Mouse (Mus musculus) testis, postnatal 10 days (tissue): ENCODE measurements around the gene Ptprt.

ENCODE experiments used
- DNase-seq: peaks from one replicate; pipeline ENCODE4 v3.0.0; 2021; ENCODE audit warnings: low spot score

Gene Ptprt

DNA sequence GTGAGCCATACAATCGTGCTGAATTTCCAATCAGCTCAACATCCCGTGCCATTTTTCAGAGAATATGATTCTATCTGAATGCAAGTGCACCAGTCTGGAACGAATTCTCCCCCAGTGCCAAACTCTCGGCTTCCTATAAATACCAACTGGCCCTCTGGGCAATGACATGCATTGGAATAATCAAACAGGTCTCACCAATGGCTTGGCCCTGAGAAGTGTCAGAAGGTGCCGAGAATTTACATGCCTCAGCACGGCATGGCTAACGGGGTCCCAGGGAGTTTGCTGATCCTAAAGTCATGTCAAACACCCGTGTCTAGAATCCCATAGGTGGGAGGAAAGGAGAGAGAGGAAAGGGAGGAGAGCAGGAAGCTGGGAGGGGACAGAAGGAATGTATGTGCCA, 251.7 kb downstream of the Ptprt start:
- no peak for DNase-seq

DNA sequence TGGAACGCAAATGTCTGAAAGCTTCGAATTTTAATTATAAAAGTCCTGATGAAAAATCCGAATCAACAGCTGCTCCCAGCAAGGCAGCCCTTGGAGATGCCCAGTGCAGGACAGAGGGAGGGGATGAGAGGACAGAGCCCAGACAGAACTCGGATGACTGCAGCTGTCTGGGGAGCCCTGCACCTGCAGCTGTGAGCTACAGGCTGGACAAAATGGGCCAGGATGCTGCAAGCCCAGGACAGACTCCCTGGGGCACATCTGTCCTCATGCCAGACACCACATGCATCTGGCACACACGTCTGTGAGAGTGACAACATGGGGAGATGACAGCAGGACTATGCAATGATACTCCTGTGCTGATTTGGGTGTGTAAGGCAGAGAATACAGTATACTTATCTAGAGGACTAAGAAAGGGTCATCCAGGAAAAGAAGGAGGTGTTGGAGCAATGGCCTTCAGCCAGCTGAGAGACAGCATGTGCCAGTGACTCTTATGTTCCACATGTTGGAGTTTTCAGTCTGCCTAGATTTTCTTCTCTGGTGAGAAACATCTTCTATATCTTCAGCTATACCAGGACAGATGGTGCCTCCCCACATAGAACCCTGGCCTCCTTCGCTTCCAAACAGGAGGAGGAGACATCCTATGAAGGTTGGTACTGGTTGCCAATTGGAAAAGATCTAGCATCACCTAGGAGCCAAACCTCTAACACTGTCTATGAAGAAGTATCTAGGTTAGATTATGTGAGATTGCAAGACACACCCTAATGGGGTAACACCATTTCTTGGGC, 259.4 kb downstream of the Ptprt start:
- no peak for DNase-seq

DNA sequence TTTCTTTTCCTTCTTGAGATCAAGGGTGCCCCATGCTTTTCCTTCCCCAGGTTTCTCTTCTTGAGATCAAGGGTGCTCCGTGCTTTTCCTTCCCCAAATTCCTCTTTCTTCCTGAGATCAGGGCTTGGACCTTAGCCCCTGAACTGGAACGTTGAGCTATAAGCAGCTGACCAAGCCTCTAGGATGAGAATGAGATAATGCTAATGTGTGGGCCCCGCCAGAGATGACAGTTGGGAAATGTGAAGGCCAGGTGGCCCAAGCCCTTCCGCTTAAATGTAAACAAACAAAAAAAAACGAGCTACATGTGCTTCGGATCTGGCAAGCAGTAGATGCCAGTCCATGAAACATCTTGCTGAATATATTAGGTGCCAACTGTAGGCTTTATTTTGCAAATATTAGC, 266.3 kb downstream of the Ptprt start:
- DNase-seq: no peak

DNA sequence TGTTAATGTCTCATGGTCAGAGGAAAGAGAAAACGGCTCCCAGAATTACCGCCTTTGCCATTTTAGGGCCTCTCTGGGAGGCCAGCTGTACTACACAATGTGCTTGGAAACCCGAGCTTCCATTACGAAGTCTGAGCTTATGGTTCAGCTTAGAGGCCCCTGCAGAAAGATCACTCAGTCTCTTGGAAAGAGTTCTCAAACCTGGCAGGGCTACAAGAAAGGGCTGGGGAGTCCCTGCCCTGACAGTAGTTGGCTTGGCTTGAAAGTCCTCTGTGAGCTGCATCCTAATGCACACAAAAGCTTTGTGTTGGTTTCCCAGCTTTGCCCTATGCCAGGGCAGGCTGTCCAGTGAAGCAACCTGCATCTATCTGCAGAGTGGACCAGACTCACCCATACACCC, 269.1 kb downstream of the Ptprt start:
- DNase-seq: no peak

DNA sequence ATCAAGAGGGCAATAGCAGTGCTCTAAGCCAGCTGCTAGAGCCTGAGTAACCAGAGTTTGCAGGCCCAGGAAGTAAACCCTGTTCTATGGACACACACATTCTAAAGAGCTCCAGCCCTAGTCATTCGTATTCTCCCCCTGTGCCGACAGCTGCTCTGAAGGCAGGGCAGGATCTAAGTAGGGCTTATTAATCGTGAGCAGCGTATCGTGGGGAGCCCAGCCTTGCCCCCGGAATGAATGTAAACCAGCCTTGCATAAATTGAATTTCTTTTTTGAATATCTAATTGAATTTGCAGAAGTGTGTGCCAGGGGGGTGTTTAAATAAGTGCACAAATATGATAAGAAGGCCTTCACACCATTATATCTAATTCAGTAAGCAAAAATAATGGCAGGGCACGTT, 283.6 kb downstream of the Ptprt start:
- DNase-seq: no peak

DNA sequence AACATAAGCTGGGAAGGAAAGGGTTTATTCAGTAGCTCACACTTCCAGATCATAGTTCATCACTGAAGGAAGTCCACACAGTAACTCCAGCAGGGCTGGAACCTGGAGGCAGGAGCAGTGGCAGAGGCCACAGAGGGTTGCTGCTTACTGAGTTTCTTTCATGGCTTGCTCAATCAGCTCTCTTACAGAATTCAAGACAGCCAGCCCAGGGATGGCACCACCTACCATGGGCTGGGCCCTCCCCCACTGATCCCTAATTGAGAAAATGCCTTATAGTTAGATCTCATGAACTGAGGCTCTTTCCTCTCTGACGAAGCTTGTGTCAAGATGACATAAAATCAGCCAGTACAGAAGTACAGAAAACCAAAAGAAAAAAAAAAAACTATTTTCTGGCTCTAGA, 311.9 kb downstream of the Ptprt start:
- DNase-seq: no peak

DNA sequence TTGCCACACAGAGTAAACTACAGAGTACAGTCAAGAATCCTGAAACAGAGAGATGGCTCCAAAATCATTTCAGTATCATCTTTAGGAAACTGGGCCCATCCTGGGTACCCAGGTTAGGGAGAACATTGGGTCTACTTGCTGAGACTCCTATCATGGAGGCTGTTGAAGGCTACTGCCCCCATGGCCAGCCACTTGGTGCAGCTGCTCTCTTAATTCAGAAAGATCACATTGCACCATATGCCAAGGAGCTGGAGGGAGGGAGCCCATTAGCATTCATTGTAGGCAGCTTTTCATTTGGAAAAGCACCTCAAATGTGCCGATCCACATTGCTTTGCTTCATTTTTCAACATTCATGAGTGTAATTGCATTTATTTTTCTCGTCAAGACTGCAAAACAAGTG, 319.1 kb downstream of the Ptprt start:
- DNase-seq: no peak

DNA sequence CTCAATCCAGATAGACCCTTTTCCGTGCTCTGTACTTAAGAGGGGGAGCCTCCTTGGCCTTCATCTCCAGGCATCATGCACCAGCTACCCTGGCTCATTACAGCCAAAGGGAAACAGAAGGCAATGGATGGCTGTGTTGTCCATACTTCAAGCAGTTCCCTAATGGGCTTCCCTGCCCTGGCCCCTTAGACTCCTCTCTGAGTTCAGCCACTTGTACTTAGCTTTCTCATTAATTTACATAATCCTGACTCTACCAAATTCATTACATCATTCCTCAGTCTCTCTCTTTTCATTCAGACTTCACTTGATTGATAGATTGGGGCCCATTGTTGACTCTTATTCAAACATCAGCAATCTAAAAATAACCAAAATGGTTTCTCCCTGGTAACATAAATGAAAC, 320.7 kb downstream of the Ptprt start:
- no peak for DNase-seq

DNA sequence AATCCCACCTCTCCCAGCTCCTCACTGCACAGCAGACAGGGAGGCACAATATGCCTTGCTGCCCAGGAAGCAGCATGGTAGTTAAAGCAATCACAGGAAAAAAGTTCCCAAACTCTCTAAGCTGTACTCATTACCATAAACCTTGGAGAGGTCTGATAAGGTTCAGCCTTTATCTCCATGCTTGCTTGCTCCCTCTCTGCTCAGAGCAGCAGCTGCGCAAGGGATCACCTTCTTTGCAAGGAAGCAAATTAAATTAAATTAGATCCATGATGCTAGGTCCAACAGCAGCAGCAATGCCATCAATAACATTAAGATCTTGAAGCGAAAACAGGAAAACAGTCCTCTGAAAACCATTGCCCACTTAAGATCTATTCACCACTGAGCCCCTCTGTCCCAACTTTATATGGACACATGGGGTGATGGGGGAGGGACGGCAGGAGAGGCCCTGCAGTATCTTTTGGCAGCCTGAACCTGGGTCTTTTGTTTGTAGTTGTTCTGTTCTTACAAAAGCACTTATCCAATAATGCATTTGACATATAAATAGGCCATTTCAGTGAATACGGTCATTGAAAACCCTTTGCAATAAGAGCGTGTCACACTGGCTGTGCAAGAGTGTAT, 328.8 kb downstream of the Ptprt start:
- no peak for DNase-seq

DNA sequence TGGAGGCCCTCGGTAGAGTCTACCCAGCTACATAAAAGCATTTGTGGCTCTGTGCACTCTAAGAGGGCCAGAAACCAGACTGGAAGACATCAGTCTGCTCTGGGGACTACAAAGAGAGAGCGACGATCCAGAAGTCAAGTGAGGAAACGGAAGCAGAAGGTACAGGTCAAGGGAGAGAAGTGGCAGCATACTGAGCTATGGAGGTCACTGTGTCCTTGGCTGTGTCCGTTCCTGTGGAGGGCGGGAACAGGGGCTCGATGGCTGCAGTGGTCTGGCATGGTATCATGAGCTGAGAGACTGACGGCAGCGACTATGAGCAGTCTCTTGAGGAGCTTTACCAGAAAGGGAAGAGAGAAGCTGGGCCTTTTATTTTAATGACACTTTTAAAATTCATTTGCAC, 331.5 kb downstream of the Ptprt start:
- no peak for DNase-seq

DNA sequence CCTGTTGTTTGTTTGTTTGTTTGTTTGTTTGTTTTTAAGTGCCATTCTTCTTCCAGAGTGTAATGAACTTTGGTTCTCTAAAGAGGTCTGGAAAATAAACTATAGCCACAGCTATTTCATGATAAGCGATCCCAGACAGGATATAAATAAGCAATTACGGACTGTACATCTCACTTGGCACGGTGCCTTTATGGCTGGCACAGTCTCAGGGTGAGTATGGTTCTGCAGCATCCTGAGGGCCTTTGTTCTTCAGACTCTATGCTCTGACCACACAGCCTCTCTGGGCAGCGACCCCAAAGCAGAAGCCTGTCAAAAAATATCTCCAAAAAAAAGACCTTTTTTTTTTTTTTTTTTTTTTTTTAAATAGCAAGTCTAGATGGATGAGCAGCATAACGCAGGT, 338.5 kb downstream of the Ptprt start:
- DNase-seq: peak; percentile 43

DNA sequence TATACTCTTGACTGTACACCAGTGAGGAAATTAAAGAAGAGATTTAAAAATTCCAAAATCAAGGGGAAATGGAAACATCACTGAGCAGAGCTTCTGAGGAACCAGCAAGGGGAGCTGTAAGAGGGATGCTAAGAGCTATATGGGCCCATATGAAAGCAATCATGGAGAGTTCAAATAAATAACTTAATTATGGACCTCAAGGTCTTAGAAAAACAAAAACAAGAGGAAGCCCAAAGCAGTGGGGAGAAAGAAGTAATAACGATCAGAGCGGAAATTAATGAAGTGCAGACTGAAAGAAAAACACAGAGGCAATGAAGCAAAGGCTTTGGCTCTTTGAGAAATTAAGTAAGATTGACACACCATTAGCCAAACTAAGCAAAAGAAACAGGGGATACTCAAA, 353.0 kb downstream of the Ptprt start:
- DNase-seq: no peak

DNA sequence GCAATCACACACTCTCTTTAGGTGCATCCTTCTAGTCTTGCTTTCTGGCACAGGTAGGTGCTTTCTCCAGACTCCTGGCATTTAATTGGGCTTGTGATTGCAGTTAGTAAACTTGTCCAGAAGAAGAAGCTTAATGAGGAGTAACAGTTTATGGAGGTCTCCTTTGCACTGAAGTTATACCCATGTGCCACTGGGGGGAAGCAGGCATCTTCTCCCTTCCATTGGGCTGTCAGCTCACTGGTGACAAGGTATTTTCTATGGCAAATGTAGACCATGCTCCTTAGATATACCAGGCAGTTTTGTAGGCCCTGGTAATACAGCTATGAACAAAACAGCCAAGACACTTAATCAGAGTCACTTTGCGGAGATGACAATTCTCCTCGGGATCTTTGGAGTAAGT, 366.9 kb downstream of the Ptprt start:
- no peak for DNase-seq

DNA sequence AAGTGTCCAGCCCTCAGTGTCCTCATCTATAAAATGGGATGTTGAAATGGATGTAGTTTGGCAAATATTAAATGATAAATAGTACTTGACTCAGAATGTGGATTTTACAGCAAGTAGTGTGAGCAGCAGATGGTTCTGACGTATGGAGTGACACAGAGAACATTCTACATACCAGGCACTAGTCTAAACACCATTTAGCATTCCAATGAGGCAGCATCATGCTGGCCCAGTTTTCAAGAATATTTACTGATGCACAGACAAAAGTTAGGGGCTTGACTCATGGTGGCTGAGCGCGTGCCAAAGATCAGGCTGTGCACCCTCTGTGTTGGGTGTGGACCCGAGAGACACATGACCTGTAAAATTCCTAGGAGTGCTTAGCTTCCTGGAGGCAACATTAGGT, 378.3 kb downstream of the Ptprt start:
- no peak for DNase-seq

DNA sequence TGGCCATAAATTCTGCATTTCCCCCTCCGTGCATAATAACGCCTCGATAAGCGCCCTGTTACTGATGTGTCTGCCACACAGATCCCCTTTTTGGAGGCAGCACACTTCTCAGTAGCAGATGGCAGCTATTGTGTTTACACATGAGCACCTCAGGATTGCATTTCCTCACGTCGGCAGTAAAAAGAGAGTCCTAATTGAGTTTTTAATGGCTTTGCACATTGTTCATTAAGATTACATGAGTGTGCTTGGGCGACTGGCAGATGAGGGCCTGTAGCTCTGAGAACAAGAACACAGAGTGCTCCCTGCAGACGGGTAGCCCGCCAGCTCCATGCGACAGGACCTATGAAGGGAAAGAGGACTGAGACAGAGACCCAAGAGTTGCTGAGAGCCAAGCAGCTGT, 378.8 kb downstream of the Ptprt start:
- DNase-seq: no peak

DNA sequence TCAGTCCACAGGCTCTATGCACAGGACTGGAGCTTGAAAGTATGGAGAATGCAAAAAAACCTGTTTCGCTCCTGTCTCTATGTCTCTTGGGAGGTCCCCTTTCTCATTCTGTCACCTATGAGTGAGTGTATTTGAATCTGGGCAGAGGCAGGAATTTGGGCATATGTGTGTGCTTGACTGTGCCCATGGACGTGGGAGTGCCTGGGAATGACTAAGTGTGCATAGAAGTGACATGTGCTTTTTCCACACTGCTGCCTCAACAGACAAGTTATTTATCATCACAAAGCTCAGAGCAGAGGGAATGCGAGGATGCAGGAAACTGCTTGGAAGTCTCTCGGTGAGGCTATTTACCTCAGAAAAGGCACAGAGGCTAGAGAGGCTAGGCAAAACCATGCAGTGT, 387.1 kb downstream of the Ptprt start:
- no peak for DNase-seq

DNA sequence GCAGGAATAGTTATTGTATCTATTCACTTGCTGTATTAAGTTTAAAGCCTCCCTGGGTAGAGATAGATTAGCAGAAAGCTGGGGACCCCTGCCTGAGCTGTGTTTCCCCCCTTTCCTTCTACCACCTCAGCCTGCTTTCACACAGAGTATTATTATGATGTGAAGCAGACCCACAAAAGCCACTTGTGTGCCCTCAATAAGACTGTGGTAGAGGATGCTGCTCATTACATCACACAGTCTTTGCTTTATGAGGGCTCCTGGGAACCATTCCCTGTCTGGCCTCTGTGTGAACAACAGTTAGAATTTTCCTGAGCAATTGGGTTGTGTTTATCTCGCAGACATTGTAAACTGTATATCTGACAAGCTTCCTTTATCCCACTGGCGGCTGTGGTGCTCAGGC, 409.7 kb downstream of the Ptprt start:
- no peak for DNase-seq

DNA sequence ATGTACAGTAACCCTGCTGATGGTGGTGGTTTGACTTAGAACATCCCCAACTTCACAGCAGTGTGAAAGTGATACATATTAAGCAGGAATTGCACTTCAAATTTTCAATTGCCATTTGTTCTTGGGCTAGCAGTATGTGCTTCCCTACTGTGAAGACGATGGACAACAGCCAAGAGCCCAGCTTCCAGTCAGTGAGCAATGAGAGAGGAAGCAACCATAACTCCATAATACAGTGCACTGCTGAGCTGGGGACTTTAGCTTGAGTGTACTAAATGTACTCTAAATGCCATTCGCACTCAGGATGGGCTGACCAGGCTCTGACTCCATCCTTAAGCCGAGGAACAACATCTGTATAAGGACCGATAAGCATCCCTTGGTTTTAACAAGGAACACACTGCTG, 412.7 kb downstream of the Ptprt start:
- no peak for DNase-seq

DNA sequence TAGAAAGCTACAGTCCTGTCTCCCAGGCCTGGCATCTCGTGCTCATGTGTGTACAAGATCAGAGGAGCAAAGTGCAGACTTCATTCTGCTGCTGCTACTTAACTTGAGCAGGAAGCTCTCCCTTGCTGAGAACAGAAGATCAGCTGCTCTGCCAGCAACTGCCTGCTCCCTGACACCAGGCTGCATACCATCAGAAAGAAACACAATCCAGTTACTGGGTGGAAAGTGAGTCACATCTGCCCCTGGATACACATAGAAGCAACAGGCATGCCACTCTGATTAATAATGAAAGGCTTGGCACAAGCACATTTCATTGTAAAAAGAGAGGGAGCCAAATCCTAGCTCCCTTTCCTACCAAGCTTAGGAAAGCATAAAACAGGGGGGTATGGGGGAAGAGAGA, 438.5 kb downstream of the Ptprt start:
- DNase-seq: no peak

DNA sequence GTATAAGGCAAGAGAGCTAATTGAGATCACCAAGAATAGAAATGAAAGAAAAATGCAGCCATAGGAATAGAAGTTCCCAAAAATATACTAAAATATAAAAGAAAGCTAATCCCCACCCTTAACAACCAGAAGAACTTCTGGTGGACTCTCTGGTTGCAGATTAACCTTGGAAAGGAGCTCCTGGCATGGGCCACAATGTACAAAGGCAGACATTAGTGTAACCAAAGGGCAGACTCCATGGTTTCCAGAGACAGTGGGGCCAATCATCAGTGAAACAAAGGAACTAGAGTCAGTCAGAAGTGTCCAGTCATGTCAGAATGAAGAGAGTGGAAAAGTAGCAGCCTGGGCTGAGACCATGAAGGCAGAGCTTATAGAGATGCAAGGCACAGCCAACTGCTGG, 440.4 kb downstream of the Ptprt start:
- no peak for DNase-seq

DNA sequence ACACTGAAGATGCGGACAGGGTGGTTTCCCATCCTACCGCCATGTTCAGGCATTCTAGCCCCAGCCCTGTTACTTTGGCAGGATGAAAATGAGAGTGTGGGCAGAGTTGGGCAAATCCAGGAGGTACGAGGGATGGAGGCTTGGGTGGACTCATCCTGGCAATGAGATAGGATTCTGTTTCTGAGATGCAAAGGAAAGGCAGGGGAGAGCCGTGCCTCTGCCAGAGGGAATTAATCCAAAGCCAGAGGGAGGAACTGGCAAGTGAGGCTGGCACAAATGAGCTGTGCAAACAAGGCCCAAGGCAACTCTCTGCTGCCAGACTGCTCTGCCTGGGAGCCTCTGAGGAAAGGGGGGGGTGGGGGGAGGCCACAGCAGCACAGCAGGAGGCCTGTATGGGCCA, 441.4 kb downstream of the Ptprt start:
- DNase-seq: no peak

DNA sequence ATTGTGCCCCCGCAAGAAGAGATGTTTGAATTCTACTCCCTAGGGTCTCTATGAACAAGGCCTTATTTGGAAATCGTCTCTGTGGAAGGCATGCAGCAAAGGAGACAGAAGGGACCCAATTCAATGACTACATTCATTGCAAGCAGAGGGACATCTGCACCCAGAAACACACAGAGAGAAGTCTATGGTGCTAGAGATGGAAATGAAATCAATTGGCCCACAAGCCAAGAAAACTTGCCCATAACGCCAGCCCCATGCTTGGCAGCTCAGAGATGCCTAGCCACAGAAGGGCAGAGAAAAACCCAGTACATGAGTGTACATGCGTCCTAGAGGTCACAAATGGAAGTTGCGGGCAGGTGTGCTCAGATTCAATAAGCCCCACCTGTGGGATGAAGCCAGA, 443.1 kb downstream of the Ptprt start:
- DNase-seq: no peak

DNA sequence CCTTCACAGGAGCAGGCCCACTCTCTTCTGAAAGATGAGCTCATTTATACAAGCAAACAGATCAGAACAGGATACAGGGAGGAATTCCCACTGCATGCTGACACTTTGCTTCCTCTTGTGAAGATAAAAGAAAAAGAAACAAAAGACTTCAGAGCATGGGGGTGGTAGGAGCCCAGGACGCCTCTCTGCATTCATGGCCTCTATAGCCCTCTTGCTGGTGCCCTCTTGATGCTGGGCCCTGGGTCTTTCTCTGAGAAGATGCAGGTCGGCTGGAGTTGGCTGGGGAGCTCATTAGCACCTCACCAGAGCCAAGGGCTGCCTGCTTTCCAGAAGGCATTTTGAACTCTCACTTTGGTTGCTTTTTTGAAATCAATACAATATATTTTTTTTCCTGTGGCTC, 448.6 kb downstream of the Ptprt start:
- no peak for DNase-seq

DNA sequence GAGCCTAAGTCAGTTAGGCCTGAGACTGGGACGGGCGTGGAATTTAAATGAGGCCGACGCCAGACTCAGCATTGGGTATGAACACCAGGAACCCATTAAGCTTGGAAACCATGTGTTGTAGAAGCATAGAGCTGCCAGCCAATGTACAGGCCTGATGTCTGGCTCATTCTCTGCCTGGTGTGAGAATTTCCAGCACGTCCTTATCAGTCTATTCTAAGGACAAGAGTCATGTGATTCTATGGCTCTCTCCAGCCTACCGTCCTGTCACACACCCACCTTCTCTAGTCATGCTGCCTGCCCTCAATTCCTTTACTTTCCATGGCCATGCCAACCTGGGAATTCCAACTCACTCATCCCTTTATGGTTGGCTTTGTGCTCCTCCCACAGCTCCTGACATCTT, 450.4 kb downstream of the Ptprt start:
- DNase-seq: no peak
